Mouse (Mus musculus): Measurements from ENCODE around the gene Lix1l.

The Lix1l gene

GRCm38 (mm10) chr3:96566661-96567450 lies 34.1 kb upstream of the Lix1l start:
- no peak for DNase-seq (ENCODE audit: low spot score)

GRCm38 (mm10) chr3:96568605-96569004 lies 32.3 kb upstream of the Lix1l start:
- DNase-seq (ENCODE audit: low spot score), result no peak

GRCm38 (mm10) chr3:96569506-96569905 lies 31.4 kb upstream of the Lix1l start:
- DNase-seq (ENCODE audit: low spot score), result no peak

GRCm38 (mm10) chr3:96569966-96570605 lies 30.9 kb upstream of the Lix1l start:
- DNase-seq (ENCODE audit: low spot score), result no peak

GRCm38 (mm10) chr3:96570643-96571042 lies 30.3 kb upstream of the Lix1l start:
- DNase-seq (ENCODE audit: low spot score), result no peak

GRCm38 (mm10) chr3:96571336-96571735 lies 29.6 kb upstream of the Lix1l start:
- DNase-seq (ENCODE audit: low spot score), result no peak

GRCm38 (mm10) chr3:96571896-96572698 lies 28.9 kb upstream of the Lix1l start:
- DNase-seq (ENCODE audit: low spot score), result no peak

GRCm38 (mm10) chr3:96573611-96574511 lies 27.1 kb upstream of the Lix1l start:
- no peak for DNase-seq (ENCODE audit: low spot score)

GRCm38 (mm10) chr3:96575272-96575984 lies 25.5 kb upstream of the Lix1l start:
- DNase-seq (ENCODE audit: low spot score), result no peak

- no peak for DNase-seq (ENCODE audit: low spot score)
Observed at GRCm38 (mm10) chr3:96576005-96576658, 24.8 kb upstream of the Lix1l start.

GRCm38 (mm10) chr3:96576690-96577541 lies 24.0 kb upstream of the Lix1l start, which contains the start of gene Gm16253:
Gene Gm16253, plus strand, starts transcription at chr3:96576984.
- DNase-seq (ENCODE audit: low spot score), result peak; percentile 89

GRCm38 (mm10) chr3:96577566-96577965 lies 23.4 kb upstream of the Lix1l start:
- DNase-seq (ENCODE audit: low spot score), result no peak

GRCm38 (mm10) chr3:96578561-96579238 lies 22.2 kb upstream of the Lix1l start:
- DNase-seq (ENCODE audit: low spot score), result no peak

GRCm38 (mm10) chr3:96579239-96579750 lies 21.7 kb upstream of the Lix1l start:
- DNase-seq (ENCODE audit: low spot score), result no peak

GRCm38 (mm10) chr3:96579885-96580454 lies 21.0 kb upstream of the Lix1l start:
- peak; percentile 95 for DNase-seq (ENCODE audit: low spot score)

GRCm38 (mm10) chr3:96581141-96581540 lies 19.8 kb upstream of the Lix1l start:
- DNase-seq (ENCODE audit: low spot score), result no peak

GRCm38 (mm10) chr3:96581771-96582515 lies 19.0 kb upstream of the Lix1l start:
- DNase-seq (ENCODE audit: low spot score), result no peak

GRCm38 (mm10) chr3:96583386-96583785 lies 17.6 kb upstream of the Lix1l start:
- no peak for DNase-seq (ENCODE audit: low spot score)
